14 mouse cellular contexts compared by ENCODE assay signal in genomic region chr15:61553081-61553680, GRCm38 (mm10).
DNase-seq lines count a peak whose midpoint lies in the region; ATAC-seq lines count a peak whose summit lies in the region.
"Had no signal": no experiment of that assay in that cellular context is flagged by ENCODE, and none has a peak within 500 bp of the region (broad histone marks: within the 10 kb centered on the region; RNA-seq: fewer than 3 reads in every experiment).

No protein-coding gene starts in this region.

- 0 out of 2 replicates have a peak, but pooled peaks cover 3% of the 10 kb centered on the region for H3K4me1 ChIP-seq in heart, embryonic 10.5 days
- no peaks in the 10 kb centered on the region for H3K4me1 ChIP-seq in midbrain, embryonic 11.5 days (ENCODE audit: control insufficient read depth, insufficient read depth, low read length)
- no peaks in the 10 kb centered on the region for H3K4me1 ChIP-seq in midbrain, embryonic 13.5 days (replicated peaks)
- H3K4me1 ChIP-seq: hindbrain, embryonic 15.5 days; limb, embryonic 13.5 days had no signal

- no peaks in the 10 kb centered on the region for H3K27me3 ChIP-seq in heart, embryonic 10.5 days (ENCODE audit: insufficient read depth, poor library complexity, severe bottlenecking)
- H3K27me3 ChIP-seq in midbrain, embryonic 11.5 days (ENCODE audit: control insufficient read depth, insufficient read depth, low read length), result no peaks in the 10 kb centered on the region
- H3K27me3 ChIP-seq in midbrain, embryonic 13.5 days, result no peaks in the 10 kb centered on the region
- H3K27me3 ChIP-seq: hindbrain, embryonic 15.5 days; limb, embryonic 13.5 days had no signal

- no peak overlapping the region for H3K4me3 ChIP-seq in heart, embryonic 10.5 days
- no peak overlapping the region for H3K4me3 ChIP-seq in midbrain, embryonic 11.5 days (ENCODE audit: low read depth, low read length)
- H3K4me3 ChIP-seq in midbrain, embryonic 13.5 days (replicated peaks), result no peak overlapping the region
- H3K4me3 ChIP-seq: heart, adult 2 months; hindbrain, embryonic 15.5 days; left cerebral cortex, adult 2 months; limb, embryonic 13.5 days had no signal

- peak overlapping the region; percentile 42; the same call in 1 of the 2 replicates for H3K27ac ChIP-seq in heart, embryonic 10.5 days
- no peak overlapping the region for H3K27ac ChIP-seq in midbrain, embryonic 11.5 days (ENCODE audit: low read depth, low read length)
- H3K27ac ChIP-seq in midbrain, embryonic 13.5 days, result no peak overlapping the region
- H3K27ac ChIP-seq: heart, adult 2 months; hindbrain, embryonic 15.5 days; left cerebral cortex, adult 2 months; limb, embryonic 13.5 days had no signal

- no peak for ATAC-seq in midbrain, embryonic 11.5 days (ENCODE audit: low FRiP score)
- ATAC-seq in midbrain, embryonic 13.5 days, result no peak
- ATAC-seq: liver, postnatal 0 days had no signal

- H3K36me3 ChIP-seq in heart, embryonic 10.5 days, result no peaks in the 10 kb centered on the region
- no peaks in the 10 kb centered on the region for H3K36me3 ChIP-seq in midbrain, embryonic 11.5 days (ENCODE audit: control insufficient read depth, insufficient read depth, low read length)
- H3K36me3 ChIP-seq in midbrain, embryonic 13.5 days, result no peaks in the 10 kb centered on the region
- H3K36me3 ChIP-seq: hindbrain, embryonic 15.5 days; limb, embryonic 13.5 days had no signal

- no peak overlapping the region for H3K4me2 ChIP-seq in midbrain, embryonic 11.5 days
- H3K4me2 ChIP-seq in midbrain, embryonic 13.5 days (replicated peaks), result no peak overlapping the region
- H3K4me2 ChIP-seq: hindbrain, embryonic 15.5 days; limb, embryonic 13.5 days had no signal

- H3K9ac ChIP-seq in midbrain, embryonic 11.5 days (ENCODE audit: low read length), result no peak overlapping the region
- no peak overlapping the region for H3K9ac ChIP-seq in midbrain, embryonic 13.5 days (replicated peaks)
- H3K9ac ChIP-seq: hindbrain, embryonic 15.5 days; limb, embryonic 13.5 days; liver, postnatal 0 days had no signal

- no peaks in the 10 kb centered on the region for H3K9me3 ChIP-seq in heart, embryonic 10.5 days
- H3K9me3 ChIP-seq in midbrain, embryonic 11.5 days (ENCODE audit: control insufficient read depth, low read length), result no peaks in the 10 kb centered on the region
- no peaks in the 10 kb centered on the region for H3K9me3 ChIP-seq in midbrain, embryonic 13.5 days
- H3K9me3 ChIP-seq: hindbrain, embryonic 15.5 days; limb, embryonic 13.5 days had no signal

- DNase-seq in heart, embryonic 10.5 days (ENCODE audit: low spot score), result no peak
- no peak for DNase-seq in heart, adult 8-10 months (ENCODE audit: low spot score)
- peak; percentile 68 for DNase-seq in midbrain, embryonic 11.5 days (ENCODE audit: low spot score, missing footprints)
- peak; percentile 31 for DNase-seq in kidney, adult 9 months
- DNase-seq in mesoderm, embryonic 11.5 days (ENCODE audit: low read depth, low spot score), result peak; percentile 53
- no peak for DNase-seq in left cerebral cortex, adult 9 months (ENCODE audit: low spot score in 2 of 2)
- DNase-seq: cerebellum, adult 9-11 months; heart, adult 2 months; liver, postnatal 0 days; right cerebral cortex, postnatal 4 days had no signal

- 66% methylated on average over 8 of the region's 8 CpGs for WGBS in heart, embryonic 10.5 days
- WGBS in midbrain, embryonic 11.5 days, result 44% methylated on average over 8 of the region's 8 CpGs
- WGBS in midbrain, embryonic 13.5 days, result 45% methylated on average over 8 of the region's 8 CpGs

Comparison
In these comparisons a context has a peak if more than half of its experiments do, and no peak if none do; other contexts are left out.
1. DNase-seq: peak in midbrain, embryonic 11.5 days (single experiment), kidney, adult 9 months (single experiment) and mesoderm, embryonic 11.5 days (single experiment); none in heart, embryonic 10.5 days (single experiment), heart, adult 8-10 months (single experiment) and left cerebral cortex, adult 9 months (0 of 2).